Mouse (Mus musculus): Measurements from ENCODE around the gene Cald1.
A peak's percentile ranks its signal among the peaks of the same experiment; 100 is the strongest.

Gene Cald1

DNA sequence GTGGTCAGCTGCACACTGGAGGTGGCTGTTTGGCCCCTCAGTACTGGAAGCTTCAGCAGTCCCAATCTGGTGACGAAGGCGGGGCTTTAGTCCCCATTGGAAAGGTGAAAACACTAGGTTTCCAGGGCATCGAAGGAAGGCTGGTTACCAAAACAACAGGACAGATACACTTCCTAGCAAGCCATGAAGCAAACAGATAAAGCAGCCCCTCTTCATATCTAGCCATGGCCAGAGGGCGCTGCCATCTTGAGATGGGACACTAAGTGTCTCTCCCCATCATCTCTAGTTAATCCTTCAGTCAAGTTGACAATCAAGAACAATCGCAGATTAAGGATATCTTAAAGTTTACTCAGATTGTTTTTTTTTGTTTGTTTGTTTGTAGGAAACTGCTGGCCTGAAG lies 167.4 kb downstream of the Cald1 start:
- no peak for DNase-seq (ENCODE audit: low spot score)

DNA sequence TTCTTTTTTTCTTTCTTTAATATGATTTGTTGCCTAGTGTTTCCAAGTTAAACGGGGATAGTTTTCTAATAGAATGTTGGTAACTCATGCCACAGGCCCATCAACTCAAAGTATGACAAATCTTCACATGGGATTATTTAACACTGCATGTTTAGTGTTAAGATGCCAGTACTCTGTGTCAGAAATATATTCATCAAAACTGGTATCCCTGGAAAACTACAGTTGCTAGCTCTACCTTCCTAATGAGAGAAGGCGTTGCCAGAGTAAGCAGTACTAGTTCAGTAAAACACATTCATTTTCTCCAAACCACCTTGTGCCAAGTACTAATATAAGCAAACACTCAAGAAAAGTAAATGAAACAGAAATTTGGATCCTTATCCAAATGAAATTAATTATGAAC lies 171.7 kb downstream of the Cald1 start:
- DNase-seq (ENCODE audit: low spot score), result no peak

GRCm38 (mm10) chr6:34770491-34770890 lies 172.2 kb downstream of the Cald1 start:
- no peak for DNase-seq (ENCODE audit: low spot score)

GRCm38 (mm10) chr6:34776396-34776795 lies 178.1 kb downstream of the Cald1 start:
- DNase-seq (ENCODE audit: low spot score), result no peak

DNA sequence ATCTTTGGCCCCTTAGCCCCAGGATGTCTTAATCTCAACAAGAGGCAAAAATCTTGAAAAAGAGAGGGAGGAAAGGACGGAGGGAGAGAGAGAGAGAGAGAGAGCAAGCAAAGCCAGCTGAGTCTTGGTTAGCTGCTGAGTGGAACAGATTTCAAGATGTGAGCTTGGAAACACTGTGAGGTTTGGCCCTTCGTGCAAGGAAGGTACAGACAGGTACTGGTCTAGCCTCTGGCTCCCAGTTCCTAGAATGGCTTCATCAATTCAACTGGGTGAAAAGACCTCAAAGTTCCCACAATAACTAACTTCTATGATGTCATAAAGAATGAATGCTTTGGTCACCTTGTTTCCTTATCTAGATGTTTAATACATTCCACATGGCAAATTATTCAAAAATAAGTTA lies 178.8 kb downstream of the Cald1 start:
- DNase-seq (ENCODE audit: low spot score), result no peak

- DNase-seq (ENCODE audit: low spot score), result no peak
Measured at GRCm38 (mm10) chr6:34777981-34778668, 179.8 kb downstream of the Cald1 start.

DNA sequence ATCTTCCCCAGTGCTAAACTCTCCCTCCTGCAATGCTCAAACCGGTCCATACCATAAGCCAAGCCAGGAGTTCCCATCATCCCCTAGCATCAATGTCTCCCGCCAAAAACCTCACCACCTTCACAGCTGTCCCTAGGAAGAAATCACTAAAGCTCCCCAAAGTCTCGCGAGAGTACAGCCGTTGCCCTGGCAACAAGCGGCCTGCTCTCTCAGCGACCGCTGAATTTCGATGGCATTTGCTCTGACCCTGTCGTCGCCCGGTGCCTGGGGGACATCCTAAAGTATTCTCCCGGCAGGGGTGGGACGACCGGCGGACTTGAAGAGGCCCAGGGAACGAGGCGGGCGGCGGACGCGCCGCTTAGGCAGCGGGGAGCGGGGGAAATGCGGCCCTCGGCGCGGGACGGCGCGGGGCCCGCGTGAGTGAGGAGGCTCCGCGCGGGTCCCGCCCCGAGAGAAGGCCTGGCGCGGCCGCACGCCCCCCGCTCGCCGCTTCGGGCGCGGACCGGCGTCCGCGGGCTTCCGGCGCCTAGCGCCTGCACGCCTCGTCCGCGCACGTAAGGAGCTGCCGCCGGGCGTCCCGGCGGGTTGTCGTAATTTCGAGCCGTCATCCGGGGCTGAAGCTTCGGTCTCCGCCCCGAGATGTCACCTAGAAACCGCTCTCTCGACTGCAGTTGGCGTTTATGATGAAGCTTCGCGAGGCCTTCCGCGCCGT lies 182.1 kb downstream of the Cald1 start, which contains the start of gene Agbl3:
TSS of gene Agbl3 (plus strand) at position 202 of the 712 bp plus-strand sequence.
- peak; percentile 84 for DNase-seq (ENCODE audit: low spot score)

DNA sequence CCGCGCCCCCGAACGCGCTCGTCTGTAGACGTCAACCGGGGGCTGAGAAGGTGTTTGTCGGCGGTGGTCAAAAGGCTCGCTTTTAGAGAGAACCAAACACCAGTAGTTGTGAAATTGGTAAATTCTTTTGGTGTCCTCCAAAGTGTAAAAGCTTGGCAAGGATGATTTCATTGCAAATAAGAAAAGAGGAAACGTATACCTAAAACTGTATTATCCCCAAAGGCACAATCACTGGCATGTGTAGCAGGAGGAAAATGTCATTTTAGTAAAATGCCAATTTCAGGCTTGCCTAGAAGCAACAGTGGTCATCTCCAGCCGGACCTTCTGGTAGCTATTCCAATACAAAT lies 182.6 kb downstream of the Cald1 start:
- no peak for DNase-seq (ENCODE audit: low spot score)

DNA sequence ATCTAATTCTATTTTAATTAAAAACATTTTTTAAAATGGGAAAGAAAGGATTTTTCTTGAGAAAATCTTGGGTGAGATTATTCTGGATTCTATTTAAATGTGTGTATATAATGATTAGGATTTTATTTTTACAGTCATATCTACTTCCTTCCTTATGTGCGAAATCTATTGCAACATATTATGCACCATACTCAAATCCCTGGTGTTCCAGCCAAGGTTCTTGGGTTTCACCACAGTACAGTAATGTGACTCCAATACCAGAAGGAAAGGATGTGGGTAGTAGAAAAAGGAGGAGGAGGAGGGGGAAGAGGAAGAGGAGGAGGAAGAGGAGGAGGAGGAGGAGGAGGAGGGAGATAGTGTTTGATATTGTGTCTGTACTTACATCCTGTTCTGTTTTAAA lies 184.2 kb downstream of the Cald1 start:
- DNase-seq (ENCODE audit: low spot score), result no peak

GRCm38 (mm10) chr6:34796881-34797280 lies 198.6 kb downstream of the Cald1 start:
- DNase-seq (ENCODE audit: low spot score), result no peak

GRCm38 (mm10) chr6:34797887-34798286 lies 199.6 kb downstream of the Cald1 start:
- DNase-seq (ENCODE audit: low spot score), result no peak

DNA sequence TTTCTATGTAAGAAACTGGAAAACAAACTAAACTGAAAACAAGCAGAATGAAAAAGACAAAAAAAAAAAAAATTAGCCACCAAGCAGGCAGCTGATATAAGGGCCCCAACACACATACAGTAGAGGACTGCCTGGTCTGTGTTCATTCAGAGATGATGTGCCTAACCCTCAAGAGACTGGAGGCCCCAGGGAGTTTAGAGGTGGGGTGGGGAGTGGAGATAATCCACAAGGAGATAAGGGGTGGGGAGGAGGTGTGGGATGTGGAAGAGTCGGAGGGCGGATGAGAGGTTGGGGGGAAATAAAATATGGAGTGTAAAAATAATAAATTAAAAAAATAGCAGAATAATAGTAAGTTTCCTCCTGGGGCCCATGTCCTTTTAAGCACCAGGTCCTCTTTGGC lies 207.3 kb downstream of the Cald1 start:
- DNase-seq (ENCODE audit: low spot score), result no peak

- DNase-seq (ENCODE audit: low spot score), result no peak
Measured at GRCm38 (mm10) chr6:34810651-34811050, 212.4 kb downstream of the Cald1 start.

GRCm38 (mm10) chr6:34824406-34824805 lies 226.1 kb downstream of the Cald1 start:
- peak; percentile 12 for DNase-seq (ENCODE audit: low spot score)

All from layer of hippocampus, adult 9-10 months (tissue).